Mouse (Mus musculus) neural tube, embryonic 14.5 days (tissue): ENCODE measurements at regions not wholly inside any gene's neighbourhood (a gene's known extent, or its start where the extent isn't known, plus 50 kb on each side); places are given as distances from the start of the nearest gene placed in this dataset.
"Not testable (repeated sequence)": the region's sequence is repeated elsewhere in the genome, so short reads cannot be mapped to it uniquely, and the experiment has no call there.

Source experiments
- ATAC-seq: fragments of 200-750 bp; cut with Nextera tagmentation; 2 replicates; pipeline ENCODE4 v1.8.0; 2017; ENCODE audit warnings: low read depth, mild to moderate bottlenecking, moderate TSS enrichment, moderate library complexity
- H3K27ac ChIP-seq: fragments of 300-500 bp; sonication (generic); 2 replicates; pipeline ENCODE4 v1.5.1; 2014; ENCODE audit warnings: low read depth, mild to moderate bottlenecking, control low read depth, low read length, moderate library complexity, mixed read lengths
- H3K27me3 ChIP-seq: fragments of 300-500 bp; sonication (generic); 2 replicates; pipeline ENCODE4 v1.6.1; 2014; ENCODE audit warnings: low read length; ENCODE audit not compliant: control insufficient read depth, insufficient read depth
- H3K36me3 ChIP-seq: fragments of 300-500 bp; sonication (generic); 2 replicates; pipeline ENCODE4 v1.6.1; 2014; ENCODE audit warnings: low read length, mixed read lengths; ENCODE audit not compliant: control insufficient read depth, insufficient read depth
- H3K4me1 ChIP-seq: fragments of 300-500 bp; sonication (generic); 2 replicates; pipeline ENCODE4 v1.6.1; 2014; ENCODE audit warnings: low read length; ENCODE audit not compliant: control insufficient read depth, insufficient read depth
- H3K4me2 ChIP-seq: fragments of 300-500 bp; sonication (generic); 2 replicates; pipeline ENCODE4 v1.6.1; 2014; ENCODE audit warnings: mild to moderate bottlenecking, low read depth, low read length, control low read depth
- H3K4me3 ChIP-seq: fragments of 300-500 bp; sonication (generic); 2 replicates; pipeline ENCODE4 v1.5.1; 2014; ENCODE audit warnings: low read depth, low read length, control low read depth, mixed read lengths
- H3K9ac ChIP-seq: fragments of 300-500 bp; sonication (generic); replicated peaks from 2 replicates; pipeline ENCODE4 v1.6.1; 2014; ENCODE audit warnings: low read depth, mild to moderate bottlenecking, control low read depth, low read length, mixed read lengths
- H3K9me3 ChIP-seq: fragments of 300-500 bp; sonication (generic); 2 replicates; pipeline ENCODE4 v1.6.1; 2016; ENCODE audit warnings: low read length; ENCODE audit not compliant: control insufficient read depth
- WGBS: fragments of 180-500 bp; shearing (Covaris S2); extraction: QIAGEN DNeasy Blood & Tissue Kit; methylation state at CpG from one replicate; pipeline ENCODE4 v1.1.7; 2014; 5-methylcytosine and 5-hydroxymethylcytosine counted together

GRCm38 (mm10) chr16:31573833-31574232 lies 89.4 kb upstream of the Dlg1 start:
- H3K27ac ChIP-seq, ATAC-seq: not testable (repeated sequence)

GRCm38 (mm10) chr16:31575646-31576045 lies 87.6 kb upstream of the Dlg1 start:
- ATAC-seq, H3K27ac ChIP-seq, H3K4me1 ChIP-seq, H3K9me3 ChIP-seq, H3K9ac ChIP-seq, H3K4me2 ChIP-seq, H3K27me3 ChIP-seq, H3K4me3 ChIP-seq, H3K36me3 ChIP-seq: not testable (repeated sequence)
- 67% methylated on average over 11 of the region's 11 CpGs for WGBS

More at GRCm38 (mm10) chr16:31573833-31574232, 89.4 kb upstream of the Dlg1 start:
- H3K4me1 ChIP-seq, H3K27me3 ChIP-seq, H3K9me3 ChIP-seq, H3K4me2 ChIP-seq, H3K9ac ChIP-seq, H3K4me3 ChIP-seq, H3K36me3 ChIP-seq: not testable (repeated sequence)
- WGBS: 68% methylated on average over 9 of the region's 9 CpGs

- H3K4me1 ChIP-seq: 0 out of 2 replicates have a peak, but pooled peaks cover 4% of the 10 kb centered on the region
- H3K9me3 ChIP-seq: no peaks in the 10 kb centered on the region
- no peak overlapping the region for H3K4me2 ChIP-seq
- no peaks in the 10 kb centered on the region for H3K36me3 ChIP-seq
- no peak overlapping the region for H3K9ac ChIP-seq
- H3K27ac ChIP-seq: no peak overlapping the region
- no peak overlapping the region for H3K4me3 ChIP-seq
- no peak for ATAC-seq
- no peaks in the 10 kb centered on the region for H3K27me3 ChIP-seq
- WGBS: 59% methylated on average over 8 of the region's 8 CpGs
Measured at GRCm38 (mm10) chr16:31576422-31576821, 86.8 kb upstream of the Dlg1 start.

- no peaks in the 10 kb centered on the region for H3K36me3 ChIP-seq
- no peaks in the 10 kb centered on the region for H3K9me3 ChIP-seq
- H3K27me3 ChIP-seq: no peaks in the 10 kb centered on the region
- no peak overlapping the region for H3K4me3 ChIP-seq
- no peak for ATAC-seq
- 0 out of 2 replicates have a peak, but pooled peaks cover 4% of the 10 kb centered on the region for H3K4me1 ChIP-seq
- H3K4me2 ChIP-seq: no peak overlapping the region
- H3K27ac ChIP-seq: no peak overlapping the region
- no peak overlapping the region for H3K9ac ChIP-seq
- WGBS: 60% methylated on average over 7 of the region's 7 CpGs
Measured at GRCm38 (mm10) chr16:31577347-31577746, 85.9 kb upstream of the Dlg1 start.

GRCm38 (mm10) chr16:31579318-31579717 lies 83.9 kb upstream of the Dlg1 start:
- Histone ChIP-seq H3K27ac (no peak overlapping the region), H3K4me1 (0 out of 2 replicates have a peak, but pooled peaks cover 4% of the 10 kb centered on the region), H3K4me2 (no peak overlapping the region), H3K9me3 (no peaks in the 10 kb centered on the region), H3K36me3 (no peaks in the 10 kb centered on the region), H3K9ac (no peak overlapping the region), H3K4me3 (no peak overlapping the region), H3K27me3 (no peaks in the 10 kb centered on the region)
- WGBS: 98% methylated on average over 3 of the region's 3 CpGs
- no peak for ATAC-seq

- no peak overlapping the region for H3K27ac ChIP-seq
- no peaks in the 10 kb centered on the region for H3K9me3 ChIP-seq
- no peak overlapping the region for H3K4me3 ChIP-seq
- H3K27me3 ChIP-seq: no peaks in the 10 kb centered on the region
- H3K36me3 ChIP-seq: no peaks in the 10 kb centered on the region
- 92% methylated on average over 6 of the region's 6 CpGs for WGBS
- no peak for ATAC-seq
- no peak overlapping the region for H3K9ac ChIP-seq
- H3K4me1 ChIP-seq: 0 out of 2 replicates have a peak, but pooled peaks cover 4% of the 10 kb centered on the region
- no peak overlapping the region for H3K4me2 ChIP-seq
Measured at GRCm38 (mm10) chr16:31580779-31581178, 82.5 kb upstream of the Dlg1 start.

GRCm38 (mm10) chr16:31582885-31583284 lies 80.4 kb upstream of the Dlg1 start:
- Histone ChIP-seq H3K27me3 (no peaks in the 10 kb centered on the region), H3K9me3 (no peaks in the 10 kb centered on the region), H3K36me3 (no peaks in the 10 kb centered on the region), H3K4me1 (no peaks in the 10 kb centered on the region), H3K27ac (no peak overlapping the region), H3K4me2 (no peak overlapping the region), H3K4me3 (no peak overlapping the region), H3K9ac (no peak overlapping the region)
- no peak for ATAC-seq
- WGBS: 92% methylated on average over 4 of the region's 4 CpGs

- H3K4me2 ChIP-seq: no peak overlapping the region
- no peaks in the 10 kb centered on the region for H3K36me3 ChIP-seq
- H3K4me3 ChIP-seq: no peak overlapping the region
- ATAC-seq: no peak
- no peak overlapping the region for H3K27ac ChIP-seq
- no peaks in the 10 kb centered on the region for H3K27me3 ChIP-seq
- H3K9me3 ChIP-seq: no peaks in the 10 kb centered on the region
- 88% methylated on average over 2 of the region's 2 CpGs for WGBS
- no peak overlapping the region for H3K9ac ChIP-seq
- no peaks in the 10 kb centered on the region; the same call in 1 of the 2 replicates for H3K4me1 ChIP-seq
Measured at GRCm38 (mm10) chr16:31583627-31584026, 79.6 kb upstream of the Dlg1 start.

- 72% methylated on average over 4 of the region's 4 CpGs for WGBS
Measured at GRCm38 (mm10) chr16:31584216-31584823, 78.9 kb upstream of the Dlg1 start.

More at GRCm38 (mm10) chr16:31584216-31584823, 78.9 kb upstream of the Dlg1 start:
- no peaks in the 10 kb centered on the region for H3K27me3 ChIP-seq
- peaks cover 3% of the 10 kb centered on the region; the same call in 1 of the 2 replicates for H3K4me1 ChIP-seq
- H3K36me3 ChIP-seq: no peaks in the 10 kb centered on the region
- no peak overlapping the region for H3K9ac ChIP-seq
- H3K4me3 ChIP-seq: no peak overlapping the region
- H3K27ac ChIP-seq: no peak overlapping the region
- no peak for ATAC-seq
- H3K4me2 ChIP-seq: no peak overlapping the region
- no peaks in the 10 kb centered on the region for H3K9me3 ChIP-seq
